Mouse (Mus musculus): ENCODE results near the gene Zyx. TPM values are rescaled to one million over a fixed set of nuclear protein-coding genes. Genes with fewer than 3 reads are reported as not detected.

Gene Zyx
- polyA plus RNA-seq, 1 experiment from 2014 or later = 33.1 TPM

DNA sequence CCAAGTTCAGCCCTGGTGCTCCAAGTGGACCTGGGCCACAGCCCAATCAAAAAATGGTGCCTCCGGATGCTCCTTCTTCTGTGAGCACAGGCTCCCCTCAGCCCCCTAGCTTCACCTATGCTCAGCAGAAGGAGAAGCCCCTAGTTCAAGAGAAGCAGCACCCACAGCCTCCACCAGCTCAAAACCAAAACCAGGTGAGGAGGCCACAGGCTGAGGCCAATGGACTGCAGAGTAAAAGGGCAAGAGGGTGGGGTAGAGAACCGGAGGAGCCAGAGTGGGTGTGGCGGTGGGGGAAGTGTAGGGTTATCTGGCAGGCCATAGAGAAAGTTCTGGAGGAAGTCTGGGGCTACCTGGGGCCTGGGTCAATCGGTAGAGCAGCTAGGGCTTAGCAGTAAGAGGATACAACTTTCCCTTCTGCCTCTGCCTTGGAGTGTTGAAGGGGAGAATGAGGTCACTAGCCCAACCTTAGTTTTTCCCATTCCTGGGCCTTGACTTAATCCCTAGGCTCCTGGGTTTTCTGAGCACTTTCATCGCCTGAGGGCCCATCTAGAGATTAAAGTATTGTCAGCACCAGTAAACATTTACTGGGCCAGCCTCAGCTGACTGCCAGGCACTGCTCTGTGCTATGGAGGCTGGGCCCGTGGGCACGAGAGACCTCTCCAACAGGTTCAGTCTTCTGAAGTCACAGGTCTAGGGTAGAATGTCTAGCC, 2.5 kb downstream of the Zyx start:
- no peak for ATAC-seq (replicated peaks)
- H3K4me1 ChIP-seq = peaks cover 30% of the 10 kb centered on the region
- H3K36me3 ChIP-seq = peaks cover 10% of the 10 kb centered on the region
- no peaks in the 10 kb centered on the region for H3K27me3 ChIP-seq
- no peak overlapping the region for H3K27ac ChIP-seq (replicated peaks)
- no peak overlapping the region; the same call in 1 of the 2 replicates for H3K4me2 ChIP-seq (replicated peaks)
- no peaks in the 10 kb centered on the region for H3K9me3 ChIP-seq
- no peak overlapping the region for H3K9ac ChIP-seq (replicated peaks)
- no peak overlapping the region for H3K4me3 ChIP-seq
- 91% methylated on average over 7 of the region's 7 CpGs for WGBS

DNA sequence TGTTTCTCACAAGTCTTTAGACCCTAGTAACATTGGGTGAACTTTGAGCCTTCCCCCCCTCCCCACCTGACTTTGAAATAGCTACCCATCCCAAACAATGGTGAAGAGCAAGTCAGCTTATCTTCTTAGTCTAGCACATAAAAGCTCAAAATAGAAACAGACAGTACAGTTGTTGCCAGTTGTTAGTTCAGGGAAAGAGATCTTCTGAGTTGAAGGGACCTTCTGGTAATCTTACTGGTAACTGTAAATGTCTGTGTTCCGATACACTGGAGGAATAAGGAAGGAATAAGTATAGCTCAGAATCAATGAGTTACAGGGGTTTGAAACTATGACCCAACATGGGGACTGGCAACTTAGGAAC, 3.0 kb downstream of the Zyx start:
- no peak for ATAC-seq (replicated peaks)
- no peaks in the 10 kb centered on the region for H3K27me3 ChIP-seq
- H3K36me3 ChIP-seq = peaks cover 12% of the 10 kb centered on the region
- 98% methylated on average over 1 of the region's 1 CpGs for WGBS
- H3K9me3 ChIP-seq = no peaks in the 10 kb centered on the region
- H3K4me1 ChIP-seq = peaks cover 30% of the 10 kb centered on the region
- no peak overlapping the region for H3K4me3 ChIP-seq
- H3K4me2 ChIP-seq (replicated peaks) = no peak overlapping the region
- no peak overlapping the region for H3K9ac ChIP-seq (replicated peaks)
- H3K27ac ChIP-seq (replicated peaks) = no peak overlapping the region

GRCm38 (mm10) chr6:42353180-42353579, 3.8 kb downstream of the Zyx start:
- H3K9ac ChIP-seq (replicated peaks) = no peak overlapping the region
- H3K4me3 ChIP-seq = no peak overlapping the region
- H3K27ac ChIP-seq (replicated peaks) = no peak overlapping the region
- peaks cover 30% of the 10 kb centered on the region for H3K4me1 ChIP-seq
- no peak overlapping the region for H3K4me2 ChIP-seq (replicated peaks)
- WGBS = 91% methylated on average over 8 of the region's 8 CpGs
- no peaks in the 10 kb centered on the region for H3K27me3 ChIP-seq
- no peak for ATAC-seq (replicated peaks)
- H3K9me3 ChIP-seq = no peaks in the 10 kb centered on the region
- peaks cover 16% of the 10 kb centered on the region for H3K36me3 ChIP-seq

- Histone ChIP-seq H3K36me3 (peaks cover 25% of the 10 kb centered on the region), H3K4me1 (peaks cover 22% of the 10 kb centered on the region), H3K27ac (replicated peaks) (no peak overlapping the region), H3K4me3 (no peak overlapping the region), H3K27me3 (no peaks in the 10 kb centered on the region), H3K9me3 (no peaks in the 10 kb centered on the region), H3K4me2 (replicated peaks) (no peak overlapping the region), H3K9ac (replicated peaks) (no peak overlapping the region)
- WGBS = 50% methylated on average over 11 of the region's 11 CpGs
- no peak for ATAC-seq (replicated peaks)
Observed at GRCm38 (mm10) chr6:42354076-42355019, 4.9 kb downstream of the Zyx start.

GRCm38 (mm10) chr6:42355366-42355765, 5.9 kb downstream of the Zyx start:
- Histone ChIP-seq H3K36me3 (peaks cover 26% of the 10 kb centered on the region), H3K27ac (replicated peaks) (no peak overlapping the region)
- WGBS = 93% methylated on average over 6 of the region's 6 CpGs

GRCm38 (mm10) chr6:42355794-42356600, 6.6 kb downstream of the Zyx start:
- no peak overlapping the region for H3K27ac ChIP-seq (replicated peaks)
- no peaks in the 10 kb centered on the region for H3K27me3 ChIP-seq
- H3K9ac ChIP-seq (replicated peaks) = no peak overlapping the region
- peaks cover 16% of the 10 kb centered on the region for H3K4me1 ChIP-seq
- H3K4me3 ChIP-seq = no peak overlapping the region
- no peak overlapping the region for H3K4me2 ChIP-seq (replicated peaks)
- 92% methylated on average over 13 of the region's 13 CpGs for WGBS
- H3K9me3 ChIP-seq = no peaks in the 10 kb centered on the region
- peaks cover 26% of the 10 kb centered on the region for H3K36me3 ChIP-seq
- ATAC-seq (replicated peaks) = no peak

More at GRCm38 (mm10) chr6:42355366-42355765, 5.9 kb downstream of the Zyx start:
- H3K4me1 ChIP-seq = peaks cover 22% of the 10 kb centered on the region
- no peak for ATAC-seq (replicated peaks)
- H3K9ac ChIP-seq (replicated peaks) = no peak overlapping the region
- no peak overlapping the region for H3K4me2 ChIP-seq (replicated peaks)
- no peak overlapping the region for H3K4me3 ChIP-seq
- no peaks in the 10 kb centered on the region for H3K27me3 ChIP-seq
- no peaks in the 10 kb centered on the region for H3K9me3 ChIP-seq

DNA sequence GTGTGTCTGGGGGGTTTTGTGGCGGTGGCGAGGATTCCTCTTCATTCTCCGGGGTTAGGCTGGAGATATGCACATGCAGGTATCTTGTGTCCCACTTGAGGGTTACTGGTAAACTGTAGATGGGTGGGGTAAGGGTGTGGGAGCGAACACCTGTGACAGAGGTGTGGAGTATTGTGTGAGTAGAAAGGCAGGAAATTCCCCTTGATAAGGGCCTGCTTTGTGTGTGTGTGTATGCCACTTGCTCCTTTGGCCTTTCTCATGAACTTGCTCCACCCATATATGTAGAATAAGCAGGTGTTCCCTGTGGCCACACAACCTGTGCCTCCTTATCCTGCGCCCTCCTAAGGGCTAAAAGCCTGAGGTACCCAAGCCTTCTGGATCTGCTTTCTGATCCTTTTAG, 7.5 kb downstream of the Zyx start:
- no peaks in the 10 kb centered on the region for H3K27me3 ChIP-seq
- H3K27ac ChIP-seq (replicated peaks) = no peak overlapping the region
- H3K4me2 ChIP-seq (replicated peaks) = no peak overlapping the region
- peaks cover 26% of the 10 kb centered on the region for H3K36me3 ChIP-seq
- WGBS = 96% methylated on average over 5 of the region's 5 CpGs
- no peaks in the 10 kb centered on the region for H3K9me3 ChIP-seq
- no peak for ATAC-seq (replicated peaks)
- peaks cover 10% of the 10 kb centered on the region for H3K4me1 ChIP-seq
- H3K4me3 ChIP-seq = no peak overlapping the region
- no peak overlapping the region for H3K9ac ChIP-seq (replicated peaks)

- WGBS = 81% methylated on average over 6 of the region's 6 CpGs
- peaks cover 10% of the 10 kb centered on the region for H3K4me1 ChIP-seq
- H3K4me2 ChIP-seq (replicated peaks) = no peak overlapping the region
- H3K36me3 ChIP-seq = peaks cover 26% of the 10 kb centered on the region
- H3K9ac ChIP-seq (replicated peaks) = no peak overlapping the region
- no peak overlapping the region for H3K4me3 ChIP-seq
- H3K27me3 ChIP-seq = no peaks in the 10 kb centered on the region
- H3K9me3 ChIP-seq = no peaks in the 10 kb centered on the region
- no peak overlapping the region for H3K27ac ChIP-seq (replicated peaks)
- no peak for ATAC-seq (replicated peaks)
Observed at GRCm38 (mm10) chr6:42357901-42358300, 8.5 kb downstream of the Zyx start.

DNA sequence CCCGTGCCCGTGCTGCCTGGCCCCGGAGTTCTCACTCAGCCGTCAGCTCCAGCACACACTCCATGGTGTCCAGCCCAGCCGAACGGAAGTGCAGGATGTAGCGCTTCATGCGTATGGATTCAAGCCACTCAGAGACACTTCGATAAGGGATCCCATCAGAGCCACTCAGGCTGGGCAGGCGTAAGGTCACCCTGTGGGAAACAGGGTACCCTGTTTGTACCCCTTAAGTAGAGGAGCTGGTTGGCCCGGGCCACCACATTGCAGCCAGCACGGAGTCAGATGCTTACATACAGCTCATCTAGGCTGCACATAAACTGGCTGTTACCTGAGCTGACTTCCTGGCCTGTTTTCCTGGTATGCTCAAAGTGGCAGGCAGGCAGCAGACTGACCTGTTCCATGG, 9.5 kb downstream of the Zyx start:
- Histone ChIP-seq H3K9me3 (no peaks in the 10 kb centered on the region), H3K4me2 (replicated peaks) (no peak overlapping the region), H3K4me1 (peaks cover 10% of the 10 kb centered on the region), H3K9ac (replicated peaks) (no peak overlapping the region), H3K27ac (replicated peaks) (no peak overlapping the region), H3K36me3 (peaks cover 26% of the 10 kb centered on the region), H3K4me3 (no peak overlapping the region), H3K27me3 (no peaks in the 10 kb centered on the region)
- no peak for ATAC-seq (replicated peaks)
- WGBS = 95% methylated on average over 12 of the region's 12 CpGs

- Histone ChIP-seq H3K36me3 (peaks cover 26% of the 10 kb centered on the region), H3K4me3 (no peak overlapping the region), H3K4me1 (peaks cover 3% of the 10 kb centered on the region; the same call in 1 of the 2 replicates), H3K27ac (replicated peaks) (no peak overlapping the region), H3K27me3 (no peaks in the 10 kb centered on the region), H3K4me2 (replicated peaks) (no peak overlapping the region), H3K9me3 (no peaks in the 10 kb centered on the region), H3K9ac (replicated peaks) (no peak overlapping the region)
- 80% methylated on average over 9 of the region's 9 CpGs for WGBS
- ATAC-seq (replicated peaks) = no peak
Observed at GRCm38 (mm10) chr6:42359364-42360147, 10.1 kb downstream of the Zyx start.

DNA sequence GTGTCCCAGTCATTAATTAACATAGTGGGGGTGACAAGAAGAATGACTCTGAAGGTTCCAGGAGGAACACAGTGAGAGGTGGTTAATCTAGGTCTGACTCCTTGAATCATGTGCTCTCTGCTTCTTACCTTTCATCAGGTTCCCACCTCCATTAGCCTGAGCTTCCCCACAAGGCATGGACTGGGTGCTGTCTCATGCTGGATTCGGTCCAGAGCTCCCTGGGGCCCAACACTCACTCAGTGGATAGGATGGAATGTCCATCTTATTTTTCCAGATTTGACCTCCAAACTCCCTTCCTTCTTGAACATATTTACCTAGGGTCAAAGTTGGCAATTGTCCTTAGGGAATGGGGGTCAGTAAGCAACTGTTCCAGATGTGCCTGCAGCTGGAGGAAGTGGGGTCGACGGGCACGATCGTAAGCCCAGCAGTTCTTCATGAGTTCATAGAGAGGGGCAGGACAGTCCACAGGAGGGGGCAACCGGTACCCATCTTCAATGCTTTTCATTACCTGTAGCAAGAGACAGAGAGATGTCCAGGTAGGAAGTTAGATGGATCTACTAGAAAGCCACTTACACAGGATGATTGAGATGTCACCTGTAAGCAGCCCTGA, 10.9 kb downstream of the Zyx start:
- ATAC-seq (replicated peaks) = no peak
- peaks cover 26% of the 10 kb centered on the region for H3K36me3 ChIP-seq
- H3K27ac ChIP-seq (replicated peaks) = no peak overlapping the region
- no peaks in the 10 kb centered on the region for H3K9me3 ChIP-seq
- H3K4me1 ChIP-seq = peaks cover 3% of the 10 kb centered on the region; the same call in 1 of the 2 replicates
- H3K4me3 ChIP-seq = no peak overlapping the region
- H3K4me2 ChIP-seq (replicated peaks) = no peak overlapping the region
- no peaks in the 10 kb centered on the region for H3K27me3 ChIP-seq
- 88% methylated on average over 6 of the region's 6 CpGs for WGBS
- no peak overlapping the region for H3K9ac ChIP-seq (replicated peaks)
